Mouse (Mus musculus): ENCODE data around the gene Lamb3. TPM values are rescaled to one million over a fixed set of nuclear protein-coding genes. Genes with fewer than 3 reads are reported as not detected.

Gene Lamb3
- polyA plus RNA-seq, 1 experiment from 2014 or later: 0.29 TPM

- H3K9ac ChIP-seq (ENCODE audit: low read depth, low read length): peak overlapping the region; percentile 3; the same call in 1 of the 2 replicates
- H3K27ac ChIP-seq (ENCODE audit: low read depth, low read length): peak overlapping the region; percentile 44; the same call in 1 of the 2 replicates
- H3K36me3 ChIP-seq (ENCODE audit: control insufficient read depth, insufficient read depth, low read length): no peaks in the 10 kb centered on the region
- peak; percentile 32 for ATAC-seq
- H3K9me3 ChIP-seq (ENCODE audit: control insufficient read depth, low read length): no peaks in the 10 kb centered on the region
- H3K4me3 ChIP-seq (ENCODE audit: low read length): no peak overlapping the region
- WGBS: 29% methylated on average over 11 of the region's 11 CpGs
- peaks cover 16% of the 10 kb centered on the region for H3K4me1 ChIP-seq (ENCODE audit: control insufficient read depth, insufficient read depth, low read depth, low read length)
- peak overlapping the region; percentile 37 for H3K4me2 ChIP-seq (ENCODE audit: low read length)
- H3K27me3 ChIP-seq (replicated peaks; ENCODE audit: control insufficient read depth, insufficient read depth, low read length): no peaks in the 10 kb centered on the region
Observed at GRCm38 (mm10) chr1:193381597-193382404, 174.3 kb downstream of the Lamb3 start.

- 2% methylated on average over 8 of the region's 8 CpGs for WGBS
- H3K27ac ChIP-seq (ENCODE audit: low read depth, low read length): no peak overlapping the region; the same call in 1 of the 2 replicates
- H3K27me3 ChIP-seq (replicated peaks; ENCODE audit: control insufficient read depth, insufficient read depth, low read length): no peaks in the 10 kb centered on the region
- ATAC-seq: peak; percentile 53
- H3K4me3 ChIP-seq (ENCODE audit: low read length): peak overlapping the region; percentile 5; the same call in 1 of the 2 replicates
- peaks cover 21% of the 10 kb centered on the region for H3K4me1 ChIP-seq (ENCODE audit: control insufficient read depth, insufficient read depth, low read depth, low read length)
- H3K4me2 ChIP-seq (ENCODE audit: low read length): peak overlapping the region; percentile 37
- no peaks in the 10 kb centered on the region for H3K9me3 ChIP-seq (ENCODE audit: control insufficient read depth, low read length)
- H3K9ac ChIP-seq (ENCODE audit: low read depth, low read length): peak overlapping the region; percentile 3; the same call in 1 of the 2 replicates
- H3K36me3 ChIP-seq (ENCODE audit: control insufficient read depth, insufficient read depth, low read length): no peaks in the 10 kb centered on the region
Observed at GRCm38 (mm10) chr1:193382435-193382834, 174.9 kb downstream of the Lamb3 start.

GRCm38 (mm10) chr1:193382841-193383462 is 175.5 kb downstream of the Lamb3 start:
- no peaks in the 10 kb centered on the region for H3K36me3 ChIP-seq (ENCODE audit: control insufficient read depth, insufficient read depth, low read length)
- no peaks in the 10 kb centered on the region for H3K9me3 ChIP-seq (ENCODE audit: control insufficient read depth, low read length)
- peak overlapping the region; percentile 5; the same call in 1 of the 2 replicates for H3K4me3 ChIP-seq (ENCODE audit: low read length)
- H3K9ac ChIP-seq (ENCODE audit: low read depth, low read length): peak overlapping the region; percentile 10; the same call in 1 of the 2 replicates
- H3K27ac ChIP-seq (ENCODE audit: low read depth, low read length): no peak overlapping the region
- 0 out of 2 replicates have a peak, but pooled peaks have one; percentile 15 for ATAC-seq
- no peaks in the 10 kb centered on the region for H3K27me3 ChIP-seq (replicated peaks; ENCODE audit: control insufficient read depth, insufficient read depth, low read length)
- WGBS: 9% methylated on average over 8 of the region's 8 CpGs
- peaks cover 21% of the 10 kb centered on the region for H3K4me1 ChIP-seq (ENCODE audit: control insufficient read depth, insufficient read depth, low read depth, low read length)
- H3K4me2 ChIP-seq (ENCODE audit: low read length): peak overlapping the region; percentile 37

- Histone ChIP-seq H3K36me3 (ENCODE audit: control insufficient read depth, insufficient read depth, low read length) (no peaks in the 10 kb centered on the region), H3K9me3 (ENCODE audit: control insufficient read depth, low read length) (no peaks in the 10 kb centered on the region), H3K4me3 (ENCODE audit: low read length) (no peak overlapping the region), H3K27me3 (replicated peaks; ENCODE audit: control insufficient read depth, insufficient read depth, low read length) (no peaks in the 10 kb centered on the region), H3K4me1 (ENCODE audit: control insufficient read depth, insufficient read depth, low read depth, low read length) (peaks cover 31% of the 10 kb centered on the region), H3K4me2 (ENCODE audit: low read length) (no peak overlapping the region), H3K9ac (ENCODE audit: low read depth, low read length) (no peak overlapping the region), H3K27ac (ENCODE audit: low read depth, low read length) (peak overlapping the region; percentile 48; the same call in 1 of the 2 replicates)
- ATAC-seq: peak; percentile 28
- WGBS: 2% methylated on average over 5 of the region's 5 CpGs
Observed at GRCm38 (mm10) chr1:193386136-193386535, 178.6 kb downstream of the Lamb3 start.

GRCm38 (mm10) chr1:193387241-193387640 is 179.7 kb downstream of the Lamb3 start:
- H3K4me1 ChIP-seq (ENCODE audit: control insufficient read depth, insufficient read depth, low read depth, low read length): peaks cover 25% of the 10 kb centered on the region
- 41% methylated on average over 2 of the region's 2 CpGs for WGBS
- no peak for ATAC-seq

GRCm38 (mm10) chr1:193389505-193389904 is 182.0 kb downstream of the Lamb3 start:
- Histone ChIP-seq H3K27me3 (replicated peaks; ENCODE audit: control insufficient read depth, insufficient read depth, low read length) (no peaks in the 10 kb centered on the region), H3K36me3 (ENCODE audit: control insufficient read depth, insufficient read depth, low read length) (no peaks in the 10 kb centered on the region), H3K4me3 (ENCODE audit: low read length) (no peak overlapping the region), H3K4me2 (ENCODE audit: low read length) (no peak overlapping the region), H3K27ac (ENCODE audit: low read depth, low read length) (no peak overlapping the region), H3K9me3 (ENCODE audit: control insufficient read depth, low read length) (no peaks in the 10 kb centered on the region), H3K4me1 (ENCODE audit: control insufficient read depth, insufficient read depth, low read depth, low read length) (peaks cover 22% of the 10 kb centered on the region), H3K9ac (ENCODE audit: low read depth, low read length) (no peak overlapping the region)
- peak; percentile 68 for ATAC-seq
- 3% methylated on average over 3 of the region's 3 CpGs for WGBS

More at GRCm38 (mm10) chr1:193387241-193387640, 179.7 kb downstream of the Lamb3 start:
- no peak overlapping the region for H3K4me2 ChIP-seq (ENCODE audit: low read length)
- H3K27ac ChIP-seq (ENCODE audit: low read depth, low read length): no peak overlapping the region
- no peak overlapping the region for H3K9ac ChIP-seq (ENCODE audit: low read depth, low read length)
- no peaks in the 10 kb centered on the region for H3K36me3 ChIP-seq (ENCODE audit: control insufficient read depth, insufficient read depth, low read length)
- no peaks in the 10 kb centered on the region for H3K9me3 ChIP-seq (ENCODE audit: control insufficient read depth, low read length)
- H3K27me3 ChIP-seq (replicated peaks; ENCODE audit: control insufficient read depth, insufficient read depth, low read length): no peaks in the 10 kb centered on the region
- no peak overlapping the region for H3K4me3 ChIP-seq (ENCODE audit: low read length)

GRCm38 (mm10) chr1:193390004-193390403 is 182.5 kb downstream of the Lamb3 start:
- Histone ChIP-seq H3K4me3 (ENCODE audit: low read length) (no peak overlapping the region), H3K9ac (ENCODE audit: low read depth, low read length) (no peak overlapping the region), H3K27me3 (replicated peaks; ENCODE audit: control insufficient read depth, insufficient read depth, low read length) (no peaks in the 10 kb centered on the region), H3K36me3 (ENCODE audit: control insufficient read depth, insufficient read depth, low read length) (no peaks in the 10 kb centered on the region), H3K27ac (ENCODE audit: low read depth, low read length) (no peak overlapping the region; the same call in 1 of the 2 replicates), H3K4me1 (ENCODE audit: control insufficient read depth, insufficient read depth, low read depth, low read length) (peaks cover 22% of the 10 kb centered on the region), H3K9me3 (ENCODE audit: control insufficient read depth, low read length) (no peaks in the 10 kb centered on the region), H3K4me2 (ENCODE audit: low read length) (no peak overlapping the region)
- no peak for ATAC-seq
- WGBS: 30% methylated on average over 12 of the region's 12 CpGs

- H3K9me3 ChIP-seq (ENCODE audit: control insufficient read depth, low read length): no peaks in the 10 kb centered on the region
- H3K36me3 ChIP-seq (ENCODE audit: control insufficient read depth, insufficient read depth, low read length): no peaks in the 10 kb centered on the region
- no peak overlapping the region for H3K9ac ChIP-seq (ENCODE audit: low read depth, low read length)
- no peak for ATAC-seq
- H3K27me3 ChIP-seq (replicated peaks; ENCODE audit: control insufficient read depth, insufficient read depth, low read length): no peaks in the 10 kb centered on the region
- 86% methylated on average over 3 of the region's 3 CpGs for WGBS
- peaks cover 11% of the 10 kb centered on the region; the same call in 1 of the 2 replicates for H3K4me1 ChIP-seq (ENCODE audit: control insufficient read depth, insufficient read depth, low read depth, low read length)
- H3K4me2 ChIP-seq (ENCODE audit: low read length): no peak overlapping the region
- no peak overlapping the region for H3K4me3 ChIP-seq (ENCODE audit: low read length)
- H3K27ac ChIP-seq (ENCODE audit: low read depth, low read length): no peak overlapping the region
Observed at GRCm38 (mm10) chr1:193392266-193392665, 184.8 kb downstream of the Lamb3 start.

Measured in hindbrain, embryonic 16.5 days (tissue).